Mouse (Mus musculus) layer of hippocampus, adult 2 months (tissue): ENCODE measurements at regions not wholly inside any gene's neighbourhood (a gene's known extent, or its start where the extent isn't known, plus 50 kb on each side); places are given as distances from the start of the nearest gene placed in this dataset.

ENCODE experiments used
- DNase-seq, 2 experiments: peaks; one replicate each; pipeline ENCODE4 v3.0.0; 2022; ENCODE audit warnings: low spot score in 2 of 2
- H3K27ac ChIP-seq: fragments of 200-600 bp; 2 replicates; pipeline ENCODE4 v1.8.1; 2022
- H3K4me3 ChIP-seq: fragments of 200-600 bp; 2 replicates; pipeline ENCODE4 v1.8.1; 2022; ENCODE audit warnings: mild to moderate bottlenecking
- CTCF ChIP-seq: fragments of 200-600 bp; conservative IDR thresholded peaks from 2 replicates; pipeline ENCODE4 v1.8.1; 2022; ENCODE audit warnings: antibody characterized with exemption, mild to moderate bottlenecking, moderate library complexity
- microRNA-seq, 2 experiments: library from miRNA; unstranded; fragments of <30 nt; microRNA quantifications; one replicate each; pipeline ENCODE4 v1.2.0; 2021

- no peak for DNase-seq
- TF ChIP-seq CTCF, result no peak
- Histone ChIP-seq H3K27ac (no peak overlapping the region), H3K4me3 (no peak overlapping the region)
Observed at GRCm38 (mm10) chr4:87294538-87294937, 64.3 kb upstream of the Slc24a2 start.

Small RNA genes lying in the stretch of these regions (microRNA-seq; reads per million reads assigned to microRNA genes)
- gene Gm23154, result 0 reads per million in 2 experiments
